Mouse (Mus musculus): ENCODE results near the gene Fmn2.

The Fmn2 gene

GRCm38 (mm10) chr1:174501661-174502030 is at the start of gene Fmn2:
Fmn2 (plus strand) TSS chr1:174501825.
- peak; percentile 88 for DNase-seq

GRCm38 (mm10) chr1:174455100-174455499 is 46.5 kb upstream of the Fmn2 start:
- no peak for DNase-seq

GRCm38 (mm10) chr1:174465385-174465784 is 36.2 kb upstream of the Fmn2 start:
- no peak for DNase-seq

- no peak for DNase-seq
Observed at GRCm38 (mm10) chr1:174466240-174466639, 35.4 kb upstream of the Fmn2 start.

- DNase-seq = peak; percentile 32
Observed at GRCm38 (mm10) chr1:174469736-174470135, 31.9 kb upstream of the Fmn2 start.

GRCm38 (mm10) chr1:174482567-174482966 is 19.1 kb upstream of the Fmn2 start:
- no peak for DNase-seq

GRCm38 (mm10) chr1:174500064-174500463 is 1.6 kb upstream of the Fmn2 start:
- no peak for DNase-seq

GRCm38 (mm10) chr1:174501011-174501410 is 614 bp upstream of the Fmn2 start:
- DNase-seq = no peak

- DNase-seq = peak; percentile 75
Observed at GRCm38 (mm10) chr1:174502031-174502845, 613 bp downstream of the Fmn2 start.

GRCm38 (mm10) chr1:174502846-174503745 is 1.5 kb downstream of the Fmn2 start:
- DNase-seq = peak; percentile 69

GRCm38 (mm10) chr1:174508571-174509110 is 7.0 kb downstream of the Fmn2 start:
- DNase-seq = no peak

- DNase-seq = no peak
Observed at GRCm38 (mm10) chr1:174513419-174513818, 11.8 kb downstream of the Fmn2 start.

- DNase-seq = no peak
Observed at GRCm38 (mm10) chr1:174521976-174522770, 20.5 kb downstream of the Fmn2 start.

GRCm38 (mm10) chr1:174522809-174523511 is 21.3 kb downstream of the Fmn2 start:
- no peak for DNase-seq

- no peak for DNase-seq
Observed at GRCm38 (mm10) chr1:174523512-174523828, 21.8 kb downstream of the Fmn2 start.

- DNase-seq = no peak
Observed at GRCm38 (mm10) chr1:174536742-174537453, 35.3 kb downstream of the Fmn2 start.

- no peak for DNase-seq
Observed at GRCm38 (mm10) chr1:174537491-174537890, 35.9 kb downstream of the Fmn2 start.

GRCm38 (mm10) chr1:174548291-174548690 is 46.7 kb downstream of the Fmn2 start:
- no peak for DNase-seq

GRCm38 (mm10) chr1:174553272-174554007 is 51.8 kb downstream of the Fmn2 start:
- DNase-seq = peak; percentile 60

GRCm38 (mm10) chr1:174555412-174555811 is 53.8 kb downstream of the Fmn2 start:
- no peak for DNase-seq

- no peak for DNase-seq
Observed at GRCm38 (mm10) chr1:174557211-174557610, 55.6 kb downstream of the Fmn2 start.
